Mouse (Mus musculus) heart, embryonic 14.5 days (tissue): Measurements from ENCODE around the gene Cbx8. TPM values are rescaled to one million over a fixed set of nuclear protein-coding genes. Genes with fewer than 3 reads are reported as not detected.

Experiments used
- ATAC-seq: fragments of 200-750 bp; cut with Nextera tagmentation; 2 replicates; pipeline ENCODE4 v1.8.0; 2017; ENCODE audit warnings: low read depth, moderate TSS enrichment; ENCODE audit not compliant: insufficient number of reproducible peaks, insufficient read depth, low FRiP score
- H3K27ac ChIP-seq, 2 experiments: fragments of 200-500 bp in 1 of 2; fragments of 300-500 bp in 1 of 2; sonication (generic) in 1 of 2; replicated peaks in 1 of 2; 2 replicates each; pipeline ENCODE4 v1.5.1; 2012 to 2014; ENCODE audit warnings: low read depth in 2 of 2, low read length in 2 of 2, control low read depth in 1 of 2, mild to moderate bottlenecking in 1 of 2, mixed read lengths in 1 of 2; ENCODE audit not compliant: control insufficient read depth in 1 of 2, insufficient read depth in 1 of 2
- H3K27me3 ChIP-seq: fragments of 300-500 bp; sonication (generic); 2 replicates; pipeline ENCODE4 v1.6.1; 2014; ENCODE audit warnings: mild to moderate bottlenecking, low read length, control low read depth; ENCODE audit not compliant: control insufficient read depth, insufficient read depth
- H3K36me3 ChIP-seq: fragments of 300-500 bp; sonication (generic); 2 replicates; pipeline ENCODE4 v1.6.1; 2014; ENCODE audit warnings: mild to moderate bottlenecking, control low read depth, low read length, mixed read lengths; ENCODE audit not compliant: control insufficient read depth, insufficient read depth
- H3K4me1 ChIP-seq, 2 experiments: fragments of 200-500 bp in 1 of 2; fragments of 300-500 bp in 1 of 2; sonication (generic) in 1 of 2; 2 replicates each; pipeline ENCODE4 v1.6.1; 2012 to 2014; ENCODE audit warnings: low read length in 2 of 2, control low read depth in 1 of 2, mixed read lengths in 1 of 2; ENCODE audit not compliant: control insufficient read depth in 2 of 2, insufficient read depth in 2 of 2
- H3K4me2 ChIP-seq: fragments of 300-500 bp; sonication (generic); 2 replicates; pipeline ENCODE4 v1.6.1; 2014; ENCODE audit warnings: mild to moderate bottlenecking, low read length
- H3K4me3 ChIP-seq, 2 experiments: fragments of 200-500 bp in 1 of 2; fragments of 300-500 bp in 1 of 2; sonication (generic) in 1 of 2; 2 replicates each; pipeline ENCODE4 v1.5.1; 2012 to 2014; ENCODE audit warnings: low read length in 2 of 2, mild to moderate bottlenecking in 2 of 2, control low read depth in 1 of 2, low read depth in 1 of 2, moderate library complexity in 1 of 2; ENCODE audit not compliant: control insufficient read depth in 1 of 2, insufficient read depth in 1 of 2
- H3K9ac ChIP-seq: fragments of 300-500 bp; sonication (generic); 2 replicates; pipeline ENCODE4 v1.6.1; 2014; ENCODE audit warnings: mild to moderate bottlenecking, low read length
- H3K9me3 ChIP-seq: fragments of 300-500 bp; sonication (generic); 2 replicates; pipeline ENCODE4 v1.6.1; 2016; ENCODE audit warnings: low read length, control low read depth; ENCODE audit not compliant: control insufficient read depth
- WGBS: fragments of 180-500 bp; shearing (Covaris S2); extraction: QIAGEN DNeasy Blood & Tissue Kit; methylation state at CpG from one replicate; pipeline ENCODE4 v1.1.7; 2014; 5-methylcytosine and 5-hydroxymethylcytosine counted together
- polyA plus RNA-seq: library from polyadenylated mRNA; unstranded; fragments of >200 nt; fragmentation: Nextera tagmentation; extraction: Ambion mirVana; gene quantifications from 2 replicates; pipeline ENCODE4 v1.2.1, GENCODE M21; 2014

Cbx8 gene
- polyA plus RNA-seq, 1 experiment from 2014 or later, result 9.3 TPM

DNA sequence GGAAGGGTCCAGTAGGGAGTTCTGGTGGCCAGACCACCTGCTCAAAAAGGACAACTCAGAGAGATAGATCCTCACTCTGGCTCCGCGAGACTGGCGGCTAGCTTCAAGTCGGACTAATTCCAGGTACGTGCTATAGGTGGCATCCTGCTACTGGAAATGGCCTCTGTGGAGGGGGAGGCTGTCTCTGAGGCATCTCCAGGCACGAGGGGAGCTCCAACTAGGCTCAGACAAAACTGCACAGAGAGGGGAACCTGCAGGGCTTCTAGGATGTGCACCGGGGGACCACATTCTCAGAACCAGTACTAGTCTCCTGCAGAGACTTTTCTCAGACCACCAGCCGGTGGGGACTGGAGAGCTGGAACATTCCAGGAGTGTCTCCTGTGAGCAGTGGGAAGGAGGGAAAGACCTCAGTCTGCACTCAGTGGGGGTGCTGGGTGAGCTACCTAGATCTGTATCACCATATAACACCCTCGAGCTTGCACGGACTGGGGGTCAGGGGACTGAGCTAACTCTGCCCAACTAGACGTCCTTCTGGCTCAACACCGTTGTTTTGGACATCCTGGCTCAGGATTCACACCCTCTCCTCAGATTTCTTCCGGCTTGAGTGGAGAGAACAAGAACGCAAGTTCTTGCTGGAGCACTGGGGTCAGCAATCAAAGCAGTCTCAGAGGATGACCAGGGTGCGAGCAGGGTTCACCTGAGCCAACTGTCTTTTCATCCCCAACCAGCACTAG is 11.3 kb upstream of the Cbx8 start:
- no peak overlapping the region for H3K4me3 ChIP-seq
- peaks cover 75% of the 10 kb centered on the region for H3K27me3 ChIP-seq
- peaks cover 23 to 40% of the 10 kb centered on the region in 2 experiments for H3K4me1 ChIP-seq
- H3K36me3 ChIP-seq, result no peaks in the 10 kb centered on the region
- 0 out of 2 replicates have a peak overlapping the region, but pooled peaks have one; percentile 74 for H3K9ac ChIP-seq
- 3% methylated on average over 15 of the region's 15 CpGs for WGBS
- no peak for ATAC-seq
- no peaks in the 10 kb centered on the region for H3K9me3 ChIP-seq
- H3K4me2 ChIP-seq, result peak overlapping the region; percentile 97; the same call in 1 of the 2 replicates
- H3K27ac ChIP-seq, result 0 out of 4 replicates have a peak overlapping the region, but pooled peaks of 1 of the 2 experiments have one; percentile 85

DNA sequence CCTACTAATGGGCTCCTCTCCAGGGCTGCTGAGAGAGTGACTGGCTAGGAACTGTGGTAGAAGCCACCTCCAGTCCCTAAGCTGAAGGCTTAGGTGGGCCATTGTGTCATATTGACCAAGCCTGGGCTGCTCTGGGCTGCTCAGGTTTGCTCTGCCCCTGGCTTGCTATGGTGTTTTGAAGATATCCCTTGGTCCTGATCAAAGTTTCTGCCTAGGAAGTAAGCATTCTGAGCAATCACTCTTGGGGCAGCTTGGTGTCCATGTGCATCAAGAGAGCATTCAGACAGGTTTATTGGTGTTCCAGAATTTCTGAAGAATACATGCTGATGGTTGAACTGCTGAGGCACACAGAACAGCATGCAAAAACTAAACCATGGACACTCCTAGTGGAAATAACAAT is 10.7 kb upstream of the Cbx8 start:
- H3K9me3 ChIP-seq, result no peaks in the 10 kb centered on the region
- H3K36me3 ChIP-seq, result no peaks in the 10 kb centered on the region
- peaks cover 82% of the 10 kb centered on the region for H3K27me3 ChIP-seq
- no peak for ATAC-seq
- no peak overlapping the region for H3K4me2 ChIP-seq
- H3K4me3 ChIP-seq, result no peak overlapping the region
- H3K27ac ChIP-seq, result no peak overlapping the region
- H3K9ac ChIP-seq, result no peak overlapping the region
- H3K4me1 ChIP-seq, result peaks cover 28 to 46% of the 10 kb centered on the region in 2 experiments

DNA sequence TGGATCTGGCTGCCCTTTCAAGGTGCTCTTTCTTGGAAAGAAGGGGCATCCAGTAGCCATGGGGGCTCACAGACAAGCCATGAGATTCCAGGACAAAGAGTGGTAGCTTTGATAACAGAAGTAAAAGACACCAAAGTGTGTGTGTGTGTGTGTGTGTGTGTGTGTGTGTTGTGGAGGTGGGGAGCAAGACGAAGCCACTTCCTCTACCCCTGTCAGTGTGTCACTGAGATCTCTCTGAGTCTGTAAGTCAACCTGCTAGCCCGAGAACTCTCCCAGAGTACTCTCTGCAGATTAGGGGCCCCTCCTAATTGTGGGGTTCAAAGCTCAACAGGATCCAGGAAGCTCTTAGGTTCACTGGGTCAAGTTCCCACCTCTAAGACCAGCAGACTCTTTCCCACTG is 9.6 kb upstream of the Cbx8 start:
- H3K36me3 ChIP-seq, result no peaks in the 10 kb centered on the region
- WGBS, result 11% methylated on average over 2 of the region's 2 CpGs
- H3K9me3 ChIP-seq, result no peaks in the 10 kb centered on the region
- no peak overlapping the region for H3K9ac ChIP-seq
- ATAC-seq, result no peak
- H3K27ac ChIP-seq, result no peak overlapping the region
- H3K4me3 ChIP-seq, result no peak overlapping the region
- H3K27me3 ChIP-seq, result peaks cover 88% of the 10 kb centered on the region
- no peak overlapping the region for H3K4me2 ChIP-seq
- peaks cover 28 to 43% of the 10 kb centered on the region in 2 experiments for H3K4me1 ChIP-seq

DNA sequence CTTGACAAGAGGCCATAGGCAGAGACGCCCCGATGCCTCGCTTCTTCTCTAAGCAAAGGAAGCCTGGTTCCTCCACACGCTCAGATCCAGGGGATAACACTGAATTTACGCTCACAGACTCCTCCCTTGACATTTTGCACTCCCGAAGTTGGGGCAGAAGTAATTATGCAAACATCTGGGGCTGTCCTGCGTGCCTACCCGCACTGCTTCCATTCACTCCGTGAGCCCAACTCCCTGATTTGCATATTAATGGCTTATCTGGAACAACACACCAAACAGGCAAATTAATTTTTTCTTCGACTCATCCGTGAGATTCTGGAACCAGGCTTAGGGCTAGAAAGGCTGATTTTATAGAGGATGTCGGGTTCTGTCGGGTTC is 7.4 kb upstream of the Cbx8 start:
- H3K4me1 ChIP-seq, result peaks cover 26 to 41% of the 10 kb centered on the region in 2 experiments
- no peak overlapping the region for H3K9ac ChIP-seq
- H3K36me3 ChIP-seq, result no peaks in the 10 kb centered on the region
- 2% methylated on average over 13 of the region's 13 CpGs for WGBS
- H3K27ac ChIP-seq, result no peak overlapping the region
- no peaks in the 10 kb centered on the region for H3K9me3 ChIP-seq
- H3K4me2 ChIP-seq, result 0 out of 2 replicates have a peak overlapping the region, but pooled peaks have one; percentile 63
- no peak for ATAC-seq
- H3K4me3 ChIP-seq, result peak overlapping the region in 1 of 2 experiments; percentile 35; a peak in 1 of 4 replicates
- H3K27me3 ChIP-seq, result peaks cover 93% of the 10 kb centered on the region

DNA sequence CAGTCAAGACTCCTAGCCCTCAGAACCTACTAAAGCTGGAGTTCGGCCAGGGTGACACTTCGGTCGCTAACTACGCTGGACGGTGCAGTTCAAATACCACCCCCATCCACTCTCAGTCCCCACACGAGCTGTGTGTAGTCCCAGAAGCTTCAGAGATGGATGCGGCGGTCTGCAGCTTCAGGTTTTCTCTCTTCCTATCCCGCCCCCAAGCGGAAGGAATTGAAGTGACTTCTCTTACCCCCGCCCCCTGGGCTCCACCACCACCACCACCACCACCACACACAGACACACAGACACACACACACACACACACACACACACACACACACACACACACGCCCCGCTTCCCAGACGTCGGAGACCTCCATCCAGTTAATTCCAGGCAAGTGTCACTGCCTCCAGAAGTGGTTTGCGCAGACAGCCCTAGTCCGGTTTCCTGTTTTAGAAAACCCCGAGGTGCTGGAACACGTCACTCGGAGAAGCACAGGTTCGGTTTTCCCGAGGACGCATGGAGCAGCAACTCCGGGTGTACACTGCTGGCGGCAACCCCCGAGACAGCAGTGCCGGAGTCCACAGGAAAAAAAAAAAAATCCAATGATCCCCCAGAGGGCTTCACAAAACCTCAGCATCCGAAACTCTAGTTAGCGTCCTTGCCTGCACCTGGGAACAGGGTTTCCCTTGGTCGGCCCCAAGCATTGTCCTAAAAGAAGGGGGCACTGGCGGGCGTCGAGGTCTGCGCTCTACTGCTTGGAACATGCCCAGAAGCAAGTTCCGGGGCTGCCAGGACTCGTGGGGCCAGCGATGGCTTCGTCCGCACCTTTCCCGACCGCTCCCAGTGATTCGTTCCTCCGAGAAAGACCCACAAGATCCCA is 6.7 kb upstream of the Cbx8 start:
- ATAC-seq, result no peak
- Histone ChIP-seq H3K4me3 (peak overlapping the region; percentile 28 to 35), H3K4me2 (peak overlapping the region; percentile 63), H3K36me3 (no peaks in the 10 kb centered on the region), H3K9me3 (no peaks in the 10 kb centered on the region), H3K27ac (no peak overlapping the region), H3K27me3 (peaks cover 98% of the 10 kb centered on the region), H3K4me1 (peaks cover 23 to 39% of the 10 kb centered on the region in 2 experiments), H3K9ac (no peak overlapping the region; the same call in 1 of the 2 replicates)
- WGBS, result 1% methylated on average over 43 of the region's 43 CpGs

DNA sequence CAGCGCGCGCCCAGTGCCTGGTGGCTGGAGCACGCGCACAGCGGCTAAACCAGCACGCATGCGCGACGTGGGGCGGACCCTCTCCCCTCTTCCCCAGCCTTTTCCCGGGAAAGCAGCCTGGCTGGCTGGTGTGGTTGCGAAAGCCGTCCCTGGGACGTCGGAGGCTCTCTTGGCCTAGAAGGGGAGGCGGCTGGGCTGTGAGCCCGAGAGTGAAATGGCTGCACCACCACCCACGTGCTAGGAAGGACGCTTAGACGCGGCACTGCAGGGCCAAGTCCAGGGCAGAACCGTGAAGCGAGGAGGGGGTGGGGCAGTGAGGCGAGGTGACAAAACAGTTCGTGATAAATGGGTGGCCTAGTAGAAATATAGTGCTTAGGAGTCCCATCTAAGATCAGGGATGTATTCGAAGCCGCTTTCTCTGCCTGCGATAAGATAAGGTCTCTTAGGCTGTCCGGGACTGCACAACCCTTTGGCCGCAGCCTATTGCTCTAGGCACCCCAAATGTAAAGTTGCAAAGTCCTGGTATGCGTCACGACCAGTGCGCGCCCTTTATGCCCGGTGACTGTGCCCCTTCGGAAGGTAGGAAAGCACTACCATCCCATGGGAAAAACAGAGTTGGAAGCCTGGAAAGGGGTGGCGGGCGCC is 6.0 kb upstream of the Cbx8 start:
- H3K36me3 ChIP-seq, result no peaks in the 10 kb centered on the region
- H3K4me1 ChIP-seq, result peaks cover 22 to 39% of the 10 kb centered on the region in 2 experiments
- peaks cover 98% of the 10 kb centered on the region for H3K27me3 ChIP-seq
- H3K27ac ChIP-seq, result no peak overlapping the region
- H3K4me3 ChIP-seq, result peak overlapping the region; percentile 28 to 35
- ATAC-seq, result no peak; the same call in 1 of the 2 replicates
- no peaks in the 10 kb centered on the region for H3K9me3 ChIP-seq
- peak overlapping the region; percentile 63 for H3K4me2 ChIP-seq
- WGBS, result 1% methylated on average over 39 of the region's 39 CpGs
- peak overlapping the region; percentile 7; the same call in 1 of the 2 replicates for H3K9ac ChIP-seq
